Mouse (Mus musculus) frontal cortex, postnatal 36 days (tissue): ENCODE measurements at regions not wholly inside any gene's neighbourhood (a gene's known extent, or its start where the extent isn't known, plus 50 kb on each side); places are given as distances from the start of the nearest gene placed in this dataset.

Experiments used
- DNase-seq, 2 experiments: peaks; one replicate each; pipeline ENCODE4 v3.0.0; 2022; ENCODE audit warnings: low spot score in 2 of 2

DNA sequence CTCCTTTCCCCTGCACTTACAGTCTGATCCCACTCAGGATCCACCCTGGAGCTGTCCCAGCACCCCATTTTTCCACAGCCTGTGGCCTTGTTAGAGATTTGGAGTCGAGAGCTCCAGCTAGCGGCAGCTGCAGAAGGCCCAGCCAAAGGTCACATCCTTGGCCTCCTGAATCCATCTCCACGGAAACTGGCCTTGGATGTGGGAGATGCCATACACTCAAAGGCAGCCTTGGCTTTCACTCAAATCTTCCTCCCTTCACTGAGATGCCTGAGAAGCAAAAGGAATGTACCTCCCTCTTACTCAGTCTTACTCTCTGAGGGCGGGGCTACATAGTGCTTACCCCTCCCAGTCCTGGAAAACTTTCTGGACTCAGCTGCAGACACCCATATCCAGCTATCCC lies 56.2 kb upstream of the Ky start:
- DNase-seq: peak in 1 of 2 experiments; percentile 31

GRCm38 (mm10) chr9:102446066-102446465 lies 59.5 kb upstream of the Ky start:
- DNase-seq: no peak

DNA sequence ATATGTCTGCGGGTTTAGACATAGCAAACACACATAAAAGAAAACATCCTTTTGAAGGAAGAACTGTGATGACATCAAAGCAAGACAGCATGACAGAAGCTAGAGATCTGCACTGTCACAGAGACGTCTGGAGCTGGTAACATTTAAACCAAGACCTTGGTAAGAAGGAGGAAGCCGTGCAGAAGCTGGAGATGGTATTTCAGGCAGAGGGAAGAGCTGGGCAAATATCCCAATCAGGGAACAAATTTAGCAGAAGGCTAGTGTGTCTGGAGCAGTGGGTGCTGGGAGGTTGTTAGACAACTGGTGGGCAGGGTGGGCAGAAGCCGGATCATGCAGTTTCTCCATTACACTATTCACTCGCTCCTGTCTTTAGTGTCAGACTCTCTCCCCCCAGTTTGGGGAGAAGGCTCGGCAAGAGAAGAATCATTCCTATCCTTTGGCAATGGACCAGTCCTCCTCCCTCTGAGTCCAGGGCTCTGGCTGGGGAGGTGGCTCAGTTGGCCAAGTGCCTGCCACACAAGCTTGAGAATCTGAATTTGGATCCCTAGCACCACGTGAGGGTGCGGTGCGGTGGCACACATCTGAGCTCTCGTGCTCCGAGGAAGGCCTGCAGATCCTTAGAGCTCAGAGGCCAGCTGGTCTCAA lies 63.2 kb upstream of the Ky start:
- peak; percentile 48 to 64 for DNase-seq

- DNase-seq: no peak
Observed at GRCm38 (mm10) chr9:102437641-102438040, 67.9 kb upstream of the Ky start.

DNA sequence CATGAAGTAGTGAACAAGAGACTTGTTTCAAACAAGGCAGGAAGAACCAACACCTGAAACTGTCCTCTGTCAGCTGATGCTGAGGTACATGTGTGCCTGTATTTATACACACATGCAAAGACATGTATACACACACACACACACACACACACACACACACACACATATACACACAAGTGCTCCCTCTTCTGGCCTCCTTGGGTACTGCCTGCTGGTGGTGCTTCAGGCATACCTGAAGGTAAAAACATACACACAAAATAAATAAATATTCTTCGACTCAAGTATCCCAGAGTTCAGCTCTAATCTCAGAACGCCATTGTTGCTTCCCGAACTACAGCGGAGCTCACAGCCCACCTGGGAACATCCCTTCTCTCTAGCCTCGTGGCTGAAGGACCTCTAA lies 69.2 kb upstream of the Ky start:
- no peak for DNase-seq

GRCm38 (mm10) chr9:102428031-102428430 lies 73.5 kb upstream of the Ephb1 start:
- DNase-seq: no peak

DNA sequence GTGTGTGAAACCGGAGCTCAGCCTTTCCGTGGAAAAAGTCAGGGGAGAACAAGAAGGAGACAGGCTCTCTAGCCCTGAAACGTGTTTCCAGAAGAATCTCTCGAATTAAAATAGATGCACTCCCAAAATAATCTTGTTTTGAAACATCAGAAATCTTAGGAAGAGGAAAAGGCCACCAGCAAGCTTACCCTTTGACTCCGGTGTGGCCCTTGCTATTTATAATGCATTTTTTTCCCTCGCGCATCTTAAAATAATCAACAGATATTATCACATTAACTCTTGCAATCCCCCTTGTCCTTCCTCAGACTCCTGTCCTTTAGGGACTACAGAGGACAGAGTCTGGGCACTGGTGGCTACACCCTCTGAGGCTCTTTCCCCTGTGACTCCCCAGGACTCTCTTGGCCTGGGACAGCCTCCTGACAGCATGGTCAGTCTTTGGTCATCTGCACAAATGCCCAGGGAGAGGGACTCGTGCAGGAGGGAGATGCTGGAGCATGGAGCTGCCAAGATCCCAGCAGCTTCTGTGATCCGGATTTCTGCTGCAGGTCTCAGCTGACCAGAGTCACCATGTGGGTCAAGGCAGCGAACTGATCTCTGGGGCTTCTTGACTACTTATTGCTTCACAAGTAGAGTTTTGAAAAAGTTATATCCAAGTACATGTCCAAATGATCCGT lies 70.3 kb upstream of the Ephb1 start:
- no peak for DNase-seq

DNA sequence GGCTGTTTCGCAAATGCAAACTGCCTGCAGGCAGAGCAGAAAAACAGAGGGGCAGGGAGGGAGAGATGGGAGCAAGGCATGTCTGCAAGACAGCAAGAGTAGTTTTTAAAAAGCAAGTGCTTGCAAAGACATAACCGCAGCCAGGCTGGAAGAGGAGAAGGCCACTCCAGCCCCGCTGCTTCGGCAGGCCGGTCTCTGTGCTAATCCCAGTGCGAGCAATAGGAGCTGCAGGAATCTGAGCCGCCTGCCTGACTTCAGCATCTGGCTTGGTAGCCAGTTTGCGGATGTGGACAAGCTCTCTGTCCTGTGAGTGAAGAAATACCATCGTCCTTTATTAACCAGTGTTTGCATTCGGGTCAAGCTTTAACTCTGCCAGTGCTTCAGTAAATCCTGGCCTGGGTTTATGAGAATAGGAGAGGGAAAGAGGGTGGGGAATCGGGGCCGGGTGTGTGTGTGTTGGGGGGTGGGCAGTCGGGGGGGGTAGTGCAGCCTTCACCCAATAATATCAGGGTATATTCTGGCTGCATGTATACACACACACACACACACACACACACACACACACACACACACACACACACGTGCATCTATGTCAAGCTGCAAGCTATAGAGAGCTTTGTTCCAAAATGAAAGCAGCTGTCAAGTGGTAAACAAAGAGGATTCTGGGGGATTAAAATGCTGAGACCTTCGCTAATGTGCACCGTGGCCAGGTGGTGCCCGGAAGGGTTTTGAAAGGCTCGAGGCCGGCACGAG lies 69.6 kb upstream of the Ephb1 start:
- DNase-seq: peak in 1 of 2 experiments; percentile 13

DNA sequence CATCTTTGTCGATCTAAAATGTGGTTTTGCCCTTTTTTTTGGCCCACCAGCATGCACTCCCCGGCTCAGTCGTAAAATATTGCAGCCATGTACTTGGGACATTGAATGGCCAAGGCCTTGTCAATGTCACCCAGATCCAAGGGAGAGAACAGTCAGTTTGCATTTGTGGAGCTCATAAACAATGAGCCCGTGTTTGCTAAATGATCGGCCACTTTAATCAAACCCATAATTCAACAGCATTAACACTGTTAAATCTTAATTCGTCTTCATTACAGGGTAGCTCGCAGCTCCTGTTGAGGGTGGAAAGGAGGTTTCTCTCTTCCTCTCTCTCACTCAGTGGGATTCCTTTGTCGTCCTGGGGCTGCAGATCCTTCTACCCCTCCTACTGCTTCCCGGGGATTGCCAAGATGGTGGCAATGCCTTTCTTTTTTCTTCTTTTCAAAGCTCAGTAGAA lies 69.0 kb upstream of the Ephb1 start:
- no peak for DNase-seq

- no peak for DNase-seq
Observed at GRCm38 (mm10) chr9:102421826-102422225, 67.3 kb upstream of the Ephb1 start.

DNA sequence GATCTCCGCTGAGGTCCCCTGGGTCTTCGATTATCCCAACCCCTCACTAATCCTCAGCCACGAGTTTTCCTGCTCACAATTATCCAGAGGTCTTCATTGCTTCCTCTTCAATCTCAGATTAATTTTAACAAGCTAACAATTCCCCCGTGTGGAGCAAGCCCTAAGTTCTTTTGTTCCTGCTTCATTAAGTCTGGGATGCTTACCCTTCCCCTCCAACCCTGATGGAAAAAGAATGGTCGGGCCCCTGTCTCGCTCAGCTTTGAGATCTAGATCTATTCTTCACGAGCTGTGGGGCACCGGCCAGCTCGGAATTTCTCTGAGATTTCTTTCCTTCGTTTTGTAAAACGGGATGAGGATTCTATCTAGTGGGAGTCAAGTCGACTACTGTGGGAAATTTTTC lies 65.7 kb upstream of the Ephb1 start:
- DNase-seq: no peak

DNA sequence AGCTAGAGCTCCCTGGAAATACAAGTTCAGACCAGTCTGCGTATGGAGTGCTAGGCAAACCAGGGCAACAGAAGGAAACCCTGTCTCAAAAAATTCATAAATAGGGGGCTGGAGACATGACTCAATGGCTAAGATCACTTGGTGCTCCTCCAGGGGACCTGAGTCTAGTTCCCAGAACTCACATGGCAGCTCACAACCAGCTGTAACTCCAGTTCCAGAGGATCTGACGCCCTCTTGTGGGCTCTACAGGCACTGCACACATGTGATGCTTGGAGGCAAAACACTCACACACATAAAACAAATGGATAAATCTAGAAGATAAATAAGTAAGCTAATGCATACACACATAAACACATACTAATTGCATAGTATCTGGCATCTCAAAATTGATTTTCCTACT lies 59.1 kb upstream of the Ephb1 start:
- DNase-seq: no peak

DNA sequence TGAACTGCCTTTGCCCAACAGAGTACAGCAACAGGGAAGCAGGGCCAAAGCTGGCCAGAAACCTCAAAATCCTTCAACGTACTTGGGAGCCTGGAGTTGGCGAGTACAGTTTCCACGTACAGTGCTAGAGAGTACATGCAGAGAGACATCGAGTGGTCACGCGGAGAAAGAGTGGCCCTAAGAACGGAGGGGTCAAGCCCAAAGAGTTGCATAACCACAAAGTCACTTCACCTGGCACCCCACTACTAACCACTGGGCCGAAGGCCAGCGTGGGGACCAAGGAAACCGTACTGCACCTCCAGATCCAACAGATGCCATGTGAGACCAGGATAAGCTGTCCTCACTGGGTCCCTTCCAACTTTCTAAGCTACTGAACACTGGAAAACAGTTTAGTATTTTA lies 56.2 kb upstream of the Ephb1 start:
- no peak for DNase-seq

- no peak for DNase-seq
Observed at GRCm38 (mm10) chr9:102406017-102406416, 51.5 kb upstream of the Ephb1 start.
